Mouse (Mus musculus) forebrain, embryonic 11.5 days (tissue): Measurements from ENCODE around the gene Tmed11. TPM values are rescaled to one million over a fixed set of nuclear protein-coding genes. Genes with fewer than 3 reads are reported as not detected.

Experiments used
- polyA plus RNA-seq: library from polyadenylated mRNA; unstranded; fragments of >200 nt; fragmentation: Nextera tagmentation; extraction: Ambion mirVana; gene quantifications from 2 replicates; pipeline ENCODE4 v1.2.1, GENCODE M21; 2014

Gene Tmed11
- polyA plus RNA-seq, 1 experiment from 2014 or later: not detected

Other genes starting within 250 kb of the Tmed11 start
- 5.3 and 5.7 TPM in 2 replicates for gene Cplx1, start 245.3 kb downstream of the Tmed11 start, polyA plus RNA-seq
- gene Gak, start 165.6 kb downstream of the Tmed11 start, polyA plus RNA-seq: 51.2 and 57.1 TPM in 2 replicates
- 19.4 and 22.2 TPM in 2 replicates for gene Tmem175, start 165.6 kb downstream of the Tmed11 start, polyA plus RNA-seq
- gene Idua, start 135.0 kb downstream of the Tmed11 start, polyA plus RNA-seq: 11.5 and 11.6 TPM in 2 replicates
- gene Dgkq, start 125.7 kb downstream of the Tmed11 start, polyA plus RNA-seq: 13.6 and 13.9 TPM in 2 replicates
- gene Slc26a1, start 119.8 kb downstream of the Tmed11 start, polyA plus RNA-seq: 1.1 and 1.5 TPM in 2 replicates
- 22.0 and 24.5 TPM in 2 replicates for gene Fgfrl1, start 103.0 kb downstream of the Tmed11 start, polyA plus RNA-seq
- 0.95 and 2.2 TPM in 2 replicates for gene Rnf212, start 20.4 kb downstream of the Tmed11 start, polyA plus RNA-seq
- gene Vmn2r8, start 13.5 kb upstream of the Tmed11 start, polyA plus RNA-seq: not detected in 2 replicates
- gene Vmn2r9, start 57.2 kb upstream of the Tmed11 start, polyA plus RNA-seq: not detected in 2 replicates
- not detected in 2 replicates for gene Vmn2r10, start 211.2 kb upstream of the Tmed11 start, polyA plus RNA-seq